Mouse (Mus musculus): ENCODE measurements around the gene Asb5. TPM values are rescaled to one million over a fixed set of nuclear protein-coding genes. Genes with fewer than 3 reads are reported as not detected.

The Asb5 gene
- polyA plus RNA-seq, 1 experiment, result 1.2 TPM

DNA sequence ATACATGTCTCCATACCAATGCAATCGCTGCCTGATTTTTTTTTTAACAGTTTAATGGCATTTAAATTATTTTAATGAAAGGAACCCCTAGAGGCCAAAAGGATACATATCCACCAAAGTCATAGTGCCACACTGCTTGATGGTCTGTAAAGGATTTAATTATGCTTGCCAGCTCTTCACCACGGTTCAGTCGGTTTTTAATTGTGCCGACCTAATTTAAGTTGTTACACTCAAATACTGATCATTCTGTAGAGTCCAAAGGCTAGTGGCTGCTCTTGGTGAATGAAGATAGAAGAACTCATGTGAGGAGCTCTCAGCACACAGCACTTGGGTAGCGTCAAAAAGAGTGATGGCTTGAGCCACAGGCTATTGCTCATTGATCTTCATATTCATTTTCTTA is 5.8 kb downstream of the Asb5 start:
- Histone ChIP-seq H3K4me3 (ENCODE audit: extremely low read depth, insufficient read depth, insufficient read length) (no peak overlapping the region), H3K4me1 (ENCODE audit: control insufficient read depth, insufficient read depth, insufficient read length) (0 out of 2 replicates have a peak, but pooled peaks cover 2% of the 10 kb centered on the region), H3K27me3 (ENCODE audit: control insufficient read depth, insufficient read depth, low read length) (no peaks in the 10 kb centered on the region), H3K36me3 (ENCODE audit: control insufficient read depth, insufficient read depth, low read length) (no peaks in the 10 kb centered on the region), H3K27ac (ENCODE audit: insufficient read depth, low read length) (no peak overlapping the region)
- 92% methylated on average over 5 of the region's 5 CpGs for WGBS
- no peak for TF ChIP-seq CTCF (IDR thresholded peaks at IDR 0.05; ENCODE audit: extremely low read depth, insufficient read depth, insufficient read length, insufficient replicate concordance)
- TF ChIP-seq POLR2A (IDR thresholded peaks at IDR 0.05; ENCODE audit: low read depth, low read length), result no peak
- no peak for DNase-seq (ENCODE audit: low read depth in 1 of 2, low spot score in 2 of 2)

DNA sequence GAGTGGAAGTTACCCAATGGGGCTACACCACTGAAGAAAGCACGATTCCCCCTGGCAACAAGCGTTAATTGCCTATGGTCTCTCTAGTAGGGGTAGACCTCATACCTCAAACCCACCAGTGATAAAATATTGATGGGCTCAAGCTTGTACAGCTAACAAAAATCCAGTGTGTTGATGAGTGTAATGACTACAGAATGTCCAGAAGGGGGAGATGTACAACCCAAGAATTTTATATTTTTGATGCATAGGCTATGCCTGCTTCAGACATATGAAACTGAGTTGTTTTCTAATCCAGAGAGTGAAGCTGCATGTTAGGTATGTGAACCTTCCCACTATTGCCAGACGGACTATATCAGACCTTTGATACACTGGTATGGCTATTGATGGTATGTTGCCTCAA is 7.9 kb downstream of the Asb5 start:
- WGBS, result 88% methylated on average over 3 of the region's 3 CpGs
- Histone ChIP-seq H3K27ac (ENCODE audit: insufficient read depth, low read length) (no peak overlapping the region), H3K4me3 (ENCODE audit: extremely low read depth, insufficient read depth, insufficient read length) (no peak overlapping the region), H3K4me1 (ENCODE audit: control insufficient read depth, insufficient read depth, insufficient read length) (no peaks in the 10 kb centered on the region), H3K36me3 (ENCODE audit: control insufficient read depth, insufficient read depth, low read length) (no peaks in the 10 kb centered on the region), H3K27me3 (ENCODE audit: control insufficient read depth, insufficient read depth, low read length) (no peaks in the 10 kb centered on the region)
- TF ChIP-seq POLR2A (IDR thresholded peaks at IDR 0.05; ENCODE audit: low read depth, low read length), result no peak
- TF ChIP-seq CTCF (IDR thresholded peaks at IDR 0.05; ENCODE audit: extremely low read depth, insufficient read depth, insufficient read length, insufficient replicate concordance), result no peak
- no peak for DNase-seq (ENCODE audit: low read depth in 1 of 2, low spot score in 2 of 2)

DNA sequence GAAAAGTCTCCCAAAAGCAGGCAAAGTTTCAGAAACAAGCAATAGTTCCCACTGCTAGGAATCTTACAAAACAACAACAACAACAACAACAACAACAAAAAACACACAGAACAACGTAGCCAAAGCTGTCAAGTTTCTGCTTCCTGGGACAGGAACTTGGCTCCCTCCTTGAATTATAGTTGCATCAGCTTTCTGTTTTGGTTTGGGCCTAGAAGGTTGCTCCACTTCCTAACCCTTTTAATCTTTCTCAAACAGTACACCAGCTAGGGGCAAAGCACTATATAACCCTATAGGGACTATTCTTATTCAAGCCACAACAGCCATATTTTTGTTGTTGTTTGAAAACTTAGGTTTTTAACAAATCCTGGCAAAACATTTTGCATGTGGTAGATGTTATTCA is 12.0 kb downstream of the Asb5 start:
- 60% methylated on average over 1 of the region's 1 CpGs for WGBS
- H3K36me3 ChIP-seq (ENCODE audit: control insufficient read depth, insufficient read depth, low read length), result no peaks in the 10 kb centered on the region
- DNase-seq (ENCODE audit: low read depth in 1 of 2, low spot score in 2 of 2), result no peak
- H3K27me3 ChIP-seq (ENCODE audit: control insufficient read depth, insufficient read depth, low read length), result no peaks in the 10 kb centered on the region
- H3K4me1 ChIP-seq (ENCODE audit: control insufficient read depth, insufficient read depth, insufficient read length), result no peaks in the 10 kb centered on the region
- H3K27ac ChIP-seq (ENCODE audit: insufficient read depth, low read length), result no peak overlapping the region
- H3K4me3 ChIP-seq (ENCODE audit: extremely low read depth, insufficient read depth, insufficient read length), result no peak overlapping the region
- no peak for TF ChIP-seq CTCF (IDR thresholded peaks at IDR 0.05; ENCODE audit: extremely low read depth, insufficient read depth, insufficient read length, insufficient replicate concordance)
- no peak for TF ChIP-seq POLR2A (IDR thresholded peaks at IDR 0.05; ENCODE audit: low read depth, low read length)

DNA sequence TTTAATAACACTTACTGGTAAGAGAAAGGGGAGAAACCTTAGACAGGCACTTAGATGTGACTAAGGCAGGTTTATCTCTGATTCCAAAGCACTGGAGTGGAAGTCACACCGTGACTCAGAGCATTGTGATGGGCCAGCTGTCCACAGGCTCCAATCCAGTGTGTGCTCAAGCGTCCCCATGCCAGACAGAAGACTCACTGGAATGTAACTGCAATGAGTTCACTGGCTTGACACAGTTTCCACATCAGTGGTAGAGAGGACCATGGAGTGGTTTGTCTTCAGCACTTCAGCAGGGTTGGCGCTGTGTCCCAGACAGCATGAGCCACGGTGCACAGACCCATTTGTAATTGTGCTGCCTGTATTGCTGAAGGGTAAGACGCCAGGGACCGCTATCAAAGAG is 19.0 kb downstream of the Asb5 start:
- no peak for TF ChIP-seq CTCF (IDR thresholded peaks at IDR 0.05; ENCODE audit: extremely low read depth, insufficient read depth, insufficient read length, insufficient replicate concordance)
- H3K4me1 ChIP-seq (ENCODE audit: control insufficient read depth, insufficient read depth, insufficient read length), result no peaks in the 10 kb centered on the region; the same call in 1 of the 2 replicates
- DNase-seq (ENCODE audit: low read depth in 1 of 2, low spot score in 2 of 2), result no peak
- H3K27me3 ChIP-seq (ENCODE audit: control insufficient read depth, insufficient read depth, low read length), result no peaks in the 10 kb centered on the region
- H3K36me3 ChIP-seq (ENCODE audit: control insufficient read depth, insufficient read depth, low read length), result no peaks in the 10 kb centered on the region
- H3K27ac ChIP-seq (ENCODE audit: insufficient read depth, low read length), result no peak overlapping the region
- no peak overlapping the region for H3K4me3 ChIP-seq (ENCODE audit: extremely low read depth, insufficient read depth, insufficient read length)
- WGBS, result 89% methylated on average over 6 of the region's 6 CpGs

DNA sequence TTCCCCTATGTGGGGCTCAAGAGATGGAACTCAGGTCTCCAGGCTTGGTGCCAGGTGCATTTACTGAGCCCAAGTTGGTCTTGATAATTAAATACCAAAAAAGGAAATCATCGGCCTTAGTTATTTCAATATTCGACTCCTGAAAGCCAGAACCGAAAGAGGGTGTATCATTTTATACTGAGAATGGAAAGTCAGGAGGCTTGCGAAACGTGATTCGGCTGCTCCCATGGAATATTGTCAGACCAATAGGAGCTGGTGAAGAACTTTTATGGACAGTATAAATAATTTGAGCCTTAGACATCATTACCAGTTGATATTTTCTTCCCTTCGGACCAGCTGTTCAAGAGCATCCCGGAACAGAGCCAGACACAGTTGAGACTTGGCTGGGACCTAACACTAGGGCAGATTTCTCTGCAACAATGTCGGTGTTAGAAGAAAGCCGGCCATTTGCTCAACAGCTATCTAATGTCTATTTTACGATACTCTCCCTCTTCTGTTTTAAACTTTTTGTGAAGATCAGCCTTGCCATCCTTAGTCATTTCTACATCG is 20.7 kb downstream of the Asb5 start:
- no peak for TF ChIP-seq CTCF (IDR thresholded peaks at IDR 0.05; ENCODE audit: extremely low read depth, insufficient read depth, insufficient read length, insufficient replicate concordance)
- no peak for TF ChIP-seq POLR2A (IDR thresholded peaks at IDR 0.05; ENCODE audit: low read depth, low read length)
- H3K27me3 ChIP-seq (ENCODE audit: control insufficient read depth, insufficient read depth, low read length), result no peaks in the 10 kb centered on the region
- H3K36me3 ChIP-seq (ENCODE audit: control insufficient read depth, insufficient read depth, low read length), result no peaks in the 10 kb centered on the region
- H3K4me1 ChIP-seq (ENCODE audit: control insufficient read depth, insufficient read depth, insufficient read length), result no peaks in the 10 kb centered on the region; the same call in 1 of the 2 replicates
- H3K27ac ChIP-seq (ENCODE audit: insufficient read depth, low read length), result no peak overlapping the region
- 92% methylated on average over 12 of the region's 12 CpGs for WGBS
- no peak for DNase-seq (ENCODE audit: low read depth in 1 of 2, low spot score in 2 of 2)
- no peak overlapping the region for H3K4me3 ChIP-seq (ENCODE audit: extremely low read depth, insufficient read depth, insufficient read length)

DNA sequence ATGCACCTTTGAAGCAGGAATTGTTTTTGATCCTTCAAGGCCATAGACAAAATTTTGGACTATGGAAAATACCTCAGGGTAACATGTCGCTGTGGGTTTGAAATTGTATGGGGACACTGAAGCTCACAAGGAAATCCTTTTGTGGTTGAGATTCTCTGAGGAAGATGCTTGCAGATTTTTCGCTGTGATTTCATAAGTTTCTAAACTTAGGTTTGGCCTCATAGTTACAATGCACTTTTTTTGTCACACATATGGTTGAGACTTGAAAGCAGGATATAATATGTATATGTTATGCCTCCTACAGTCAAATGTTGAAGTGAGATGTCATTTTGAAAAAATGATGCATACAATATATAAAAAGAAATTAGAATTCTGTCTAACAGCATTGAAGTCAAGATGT is 25.5 kb downstream of the Asb5 start:
- WGBS, result 56% methylated on average over 2 of the region's 2 CpGs
- TF ChIP-seq POLR2A (IDR thresholded peaks at IDR 0.05; ENCODE audit: low read depth, low read length), result no peak
- TF ChIP-seq CTCF (IDR thresholded peaks at IDR 0.05; ENCODE audit: extremely low read depth, insufficient read depth, insufficient read length, insufficient replicate concordance), result no peak
- Histone ChIP-seq H3K27ac (ENCODE audit: insufficient read depth, low read length) (no peak overlapping the region), H3K4me3 (ENCODE audit: extremely low read depth, insufficient read depth, insufficient read length) (no peak overlapping the region), H3K36me3 (ENCODE audit: control insufficient read depth, insufficient read depth, low read length) (no peaks in the 10 kb centered on the region), H3K4me1 (ENCODE audit: control insufficient read depth, insufficient read depth, insufficient read length) (no peaks in the 10 kb centered on the region), H3K27me3 (ENCODE audit: control insufficient read depth, insufficient read depth, low read length) (no peaks in the 10 kb centered on the region)
- no peak for DNase-seq (ENCODE audit: low read depth in 1 of 2, low spot score in 2 of 2)

DNA sequence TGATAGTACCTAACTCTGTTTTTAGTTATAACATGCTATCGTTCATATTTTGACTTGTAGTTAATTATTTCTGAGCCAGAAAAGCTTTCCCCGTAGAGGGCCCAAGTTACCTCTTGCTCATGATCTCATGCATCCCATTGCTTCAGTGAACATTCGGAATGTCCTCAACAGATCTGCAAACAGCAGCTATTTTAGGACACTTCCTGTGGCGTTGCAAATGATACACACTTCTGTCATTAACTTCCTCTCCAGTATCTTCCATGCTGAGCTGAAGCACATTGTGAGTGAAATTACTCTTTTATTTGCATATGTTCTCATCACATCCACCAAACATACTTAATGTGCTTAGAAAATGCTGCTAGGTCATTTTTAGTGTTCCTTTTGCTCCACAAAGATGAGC is 32.8 kb downstream of the Asb5 start:
- DNase-seq (ENCODE audit: low read depth in 1 of 2, low spot score in 2 of 2), result no peak
- H3K27ac ChIP-seq (ENCODE audit: insufficient read depth, low read length), result no peak overlapping the region
- 31% methylated on average over 4 of the region's 4 CpGs for WGBS

More for the DNA sequence above, 32.8 kb downstream of the Asb5 start:
- H3K36me3 ChIP-seq (ENCODE audit: control insufficient read depth, insufficient read depth, low read length), result no peaks in the 10 kb centered on the region
- TF ChIP-seq CTCF (IDR thresholded peaks at IDR 0.05; ENCODE audit: extremely low read depth, insufficient read depth, insufficient read length, insufficient replicate concordance) (no peak), POLR2A (IDR thresholded peaks at IDR 0.05; ENCODE audit: low read depth, low read length) (no peak)
- H3K4me1 ChIP-seq (ENCODE audit: control insufficient read depth, insufficient read depth, insufficient read length), result no peaks in the 10 kb centered on the region
- no peak overlapping the region for H3K4me3 ChIP-seq (ENCODE audit: extremely low read depth, insufficient read depth, insufficient read length)
- no peaks in the 10 kb centered on the region for H3K27me3 ChIP-seq (ENCODE audit: control insufficient read depth, insufficient read depth, low read length)

Measured in spleen, adult 2 months (tissue).